Mouse (Mus musculus) regulatory T cell (primary cell): ENCODE measurements at regions not wholly inside any gene's neighbourhood (a gene's known extent, or its start where the extent isn't known, plus 50 kb on each side); places are given as distances from the start of the nearest gene placed in this dataset.

Source experiments
- in situ Hi-C: fragments of 300-600 bp; cut with MboI, MseI; formaldehyde crosslinking; loops from one replicate; pipeline ENCODE4 v1.15.1; 2025; ENCODE audit warnings: high pct_unique_total_duplicates

GRCm38 (mm10) chr16:85743022-85743421 is 59.9 kb downstream of the Adamts1 start:
- in situ Hi-C loops = no loop called here

- in situ Hi-C loops = no loop called here
Measured at GRCm38 (mm10) chr16:85738606-85739195, 64.2 kb downstream of the Adamts1 start.

DNA sequence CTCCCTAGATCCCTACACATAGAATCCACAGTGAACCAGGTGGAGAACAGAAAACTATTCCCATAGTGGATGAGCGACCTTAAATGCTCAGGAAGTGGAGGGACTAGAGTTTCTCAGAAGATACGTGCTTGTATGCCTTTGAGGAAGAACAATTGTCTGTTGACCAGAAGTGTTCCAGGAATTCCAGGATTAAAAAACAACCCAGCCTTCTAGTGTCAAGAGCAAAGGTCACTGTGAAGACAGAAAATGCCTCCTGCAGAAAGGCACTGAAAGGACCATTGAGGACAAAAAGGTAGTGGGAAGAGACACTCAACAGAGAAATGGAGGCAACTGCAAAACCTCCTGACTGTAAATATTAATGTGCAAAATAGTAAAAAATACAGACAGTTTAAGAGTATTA is 74.9 kb downstream of the Adamts1 start:
- in situ Hi-C loops = no loop called here

DNA sequence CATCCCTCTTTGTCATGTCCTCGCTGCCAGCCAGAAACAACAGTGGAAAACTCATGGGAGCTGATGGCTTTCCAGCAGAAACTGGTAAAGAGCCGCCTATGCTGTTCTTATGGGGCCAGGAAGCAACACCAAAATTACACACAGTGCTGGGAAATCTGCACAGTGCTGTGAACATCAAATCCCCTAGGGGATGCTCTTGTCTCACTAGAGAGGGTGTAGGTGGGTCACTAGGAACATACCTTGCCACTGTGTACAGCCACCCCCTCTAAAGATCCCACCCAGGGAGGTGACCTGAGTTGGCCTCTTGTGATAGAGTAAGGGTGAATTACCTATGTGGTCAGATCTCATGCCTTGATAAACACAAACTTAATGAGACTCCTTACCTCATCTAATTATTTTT is 80.9 kb downstream of the Adamts1 start:
- in situ Hi-C loops = no loop called here

DNA sequence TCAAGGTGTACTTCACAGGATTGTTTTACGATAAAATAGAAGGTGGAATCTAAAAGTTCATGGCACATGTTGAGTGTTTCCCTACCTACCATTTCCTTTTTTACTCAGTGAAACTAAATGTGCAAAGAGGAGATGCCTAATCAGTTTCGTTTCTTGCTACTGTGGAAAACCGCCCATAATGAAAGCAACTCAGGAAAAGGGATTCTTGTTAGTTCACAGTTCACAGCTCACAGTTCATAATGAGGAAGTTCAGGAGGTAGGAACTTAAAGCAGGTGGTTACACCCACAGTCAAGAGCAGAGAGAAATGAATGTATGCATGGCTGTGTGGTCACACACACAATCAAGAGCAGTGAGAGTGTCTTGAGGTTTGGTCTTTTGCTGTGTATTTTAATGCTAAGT is 90.6 kb downstream of the Adamts1 start:
- in situ Hi-C loops = no loop called here

DNA sequence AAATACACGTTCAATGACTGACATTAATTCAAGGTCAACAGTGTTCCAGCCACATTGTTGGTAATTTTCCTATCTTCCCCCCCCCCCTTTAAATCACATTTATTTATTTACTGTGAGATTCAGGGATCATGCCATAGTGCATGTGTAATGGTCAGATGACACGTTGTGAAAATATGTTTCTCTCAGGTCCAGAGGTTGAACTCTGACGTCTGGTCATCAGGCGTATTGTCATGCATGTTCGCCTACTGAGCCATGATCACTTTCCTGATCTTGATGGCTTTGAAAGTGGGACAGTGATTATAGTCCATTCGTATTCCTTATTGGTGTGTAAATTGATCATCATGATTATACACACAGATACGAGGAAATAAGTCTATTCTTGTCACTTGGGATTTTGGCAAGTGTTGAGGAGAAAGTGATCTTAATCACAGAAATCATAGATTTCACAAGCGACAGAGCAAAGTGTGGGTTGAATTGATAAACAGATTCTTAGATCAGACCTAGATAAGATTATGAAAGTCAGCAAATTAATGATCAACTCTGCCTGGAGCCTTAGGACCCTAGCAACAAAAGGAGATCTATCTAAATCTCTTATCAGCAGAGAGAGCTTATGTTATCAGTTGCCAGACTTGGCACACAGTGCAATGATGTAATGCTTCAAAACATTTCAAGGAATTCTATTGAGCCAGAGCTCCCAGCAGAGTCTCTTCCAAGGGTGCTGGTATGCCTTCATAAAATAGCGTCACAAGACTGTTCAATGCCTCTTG is 98.5 kb downstream of the Adamts1 start:
- in situ Hi-C loops = no loop called here

DNA sequence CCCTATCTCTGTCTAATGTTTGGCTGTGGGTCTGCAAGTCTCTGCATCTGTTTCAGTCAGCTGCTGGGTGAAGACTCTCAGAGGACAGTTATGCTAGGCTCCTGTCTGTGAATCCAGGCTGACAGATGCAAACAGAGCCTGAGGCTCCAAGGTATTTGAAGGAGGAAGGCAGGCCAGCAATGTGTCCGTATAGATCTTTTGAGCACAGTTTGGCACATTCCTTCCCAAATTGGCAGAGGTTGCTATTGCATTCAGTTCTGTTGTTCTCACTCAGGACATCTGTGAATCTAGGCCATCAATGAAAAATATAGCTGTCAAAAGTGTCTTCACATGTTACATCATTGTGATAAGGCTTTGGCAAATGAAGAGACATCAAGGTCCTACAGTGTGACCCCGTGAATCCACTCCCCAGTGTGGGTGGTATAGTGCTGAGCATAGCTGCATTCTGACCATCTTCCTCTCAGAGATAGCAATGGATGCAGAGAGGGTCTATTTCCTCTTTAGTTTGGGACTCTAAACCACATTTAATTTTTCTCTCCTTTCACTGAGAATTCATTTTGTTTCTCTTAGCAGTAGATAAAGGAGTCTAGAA is 99.9 kb downstream of the Adamts1 start:
- in situ Hi-C loops = no loop called here

DNA sequence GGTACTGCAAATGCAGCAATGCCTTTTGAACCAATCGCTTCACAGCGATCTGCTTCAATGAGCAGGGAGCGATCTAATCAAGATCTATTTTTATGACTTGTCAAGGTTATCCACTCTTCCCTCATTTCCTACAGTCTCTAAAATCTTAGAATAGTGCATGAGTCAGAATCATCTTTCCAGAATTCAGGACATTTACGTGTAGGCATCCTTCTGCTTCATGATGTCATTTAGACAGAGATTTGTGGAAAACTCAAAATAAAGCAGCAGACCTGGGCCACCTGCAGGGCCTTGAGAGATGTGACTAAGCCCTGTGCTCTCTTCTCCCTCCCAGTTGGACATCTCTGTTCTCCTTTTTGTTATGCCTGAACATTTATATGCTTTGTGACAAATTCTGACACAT is 103.6 kb downstream of the Adamts1 start:
- in situ Hi-C loops = no loop called here

GRCm38 (mm10) chr16:85682721-85683120 is 120.2 kb downstream of the Adamts1 start:
- in situ Hi-C loops = no loop called here

DNA sequence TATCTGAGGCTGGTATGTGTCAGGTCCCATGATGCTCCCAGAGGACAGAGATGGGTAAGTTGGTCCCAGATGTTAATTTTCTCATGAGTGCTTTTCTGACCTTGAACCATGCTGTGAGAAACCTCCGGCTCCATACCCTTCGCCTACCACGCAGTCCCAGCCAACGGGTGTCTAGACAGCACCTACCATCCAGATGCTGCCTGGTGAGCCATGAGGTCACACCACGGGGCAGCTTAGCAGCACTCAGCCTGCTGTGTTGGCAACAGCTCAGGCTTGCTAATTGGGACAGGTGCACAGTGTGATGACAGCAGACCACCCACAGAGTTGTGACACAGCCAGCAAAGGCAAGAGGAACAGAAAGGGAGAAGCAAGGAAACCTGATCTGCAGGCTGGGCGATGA is 122.6 kb downstream of the Adamts1 start:
- in situ Hi-C loops = no loop called here

DNA sequence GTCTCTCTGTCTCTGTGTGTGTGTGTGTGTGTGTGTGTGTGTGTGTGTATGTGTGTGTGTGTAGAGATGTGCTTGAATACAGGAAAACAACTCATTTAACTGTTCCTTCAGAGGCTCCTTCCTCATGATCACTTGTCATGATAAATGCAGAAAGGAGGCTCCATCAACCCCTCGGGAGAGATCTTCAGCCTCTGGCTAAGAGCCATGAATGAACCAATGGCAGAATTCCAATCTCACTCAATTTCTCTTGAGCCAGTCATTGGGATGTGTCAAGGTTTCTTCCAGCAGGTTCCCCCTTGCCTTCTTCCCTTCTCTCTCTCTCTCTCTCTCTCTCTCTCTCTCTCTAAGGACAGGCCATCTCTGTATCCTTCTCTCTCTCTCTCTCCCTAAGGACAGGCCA is 124.1 kb downstream of the Adamts1 start:
- in situ Hi-C loops = loop anchor here (5.0 kb wide), 1 partner anchor 726 kb away; no protein-coding TSS in a partner anchor

GRCm38 (mm10) chr16:85678228-85678627 is 124.7 kb downstream of the Adamts1 start:
- in situ Hi-C loops = loop anchor here (5.0 kb wide), 1 partner anchor 726 kb away; no protein-coding TSS in a partner anchor

DNA sequence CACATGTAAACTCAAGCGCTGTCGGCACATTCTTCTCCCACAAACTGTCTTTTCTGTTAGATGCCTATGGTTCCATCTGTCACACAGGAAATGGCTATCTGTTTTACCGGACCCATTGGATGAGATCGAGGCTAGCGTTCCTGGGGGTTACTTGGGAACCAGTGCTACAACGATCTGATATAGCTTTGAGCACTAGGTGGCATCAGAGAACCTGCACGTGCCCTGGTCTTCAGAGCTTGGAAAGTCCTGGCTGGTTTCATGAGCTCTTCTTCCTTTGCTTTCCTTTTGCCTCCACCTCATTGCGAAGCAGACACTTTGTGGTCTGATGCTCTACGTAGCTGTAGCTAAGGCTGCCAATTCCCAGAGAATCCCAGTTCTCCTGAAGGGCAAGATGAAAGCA is 123.8 kb upstream of the Cyyr1 start:
- in situ Hi-C loops = loop anchor here (5.0 kb wide), 1 partner anchor 725 kb away; no protein-coding TSS in a partner anchor

GRCm38 (mm10) chr16:85668767-85669166 is 115.6 kb upstream of the Cyyr1 start:
- in situ Hi-C loops = no loop called here

DNA sequence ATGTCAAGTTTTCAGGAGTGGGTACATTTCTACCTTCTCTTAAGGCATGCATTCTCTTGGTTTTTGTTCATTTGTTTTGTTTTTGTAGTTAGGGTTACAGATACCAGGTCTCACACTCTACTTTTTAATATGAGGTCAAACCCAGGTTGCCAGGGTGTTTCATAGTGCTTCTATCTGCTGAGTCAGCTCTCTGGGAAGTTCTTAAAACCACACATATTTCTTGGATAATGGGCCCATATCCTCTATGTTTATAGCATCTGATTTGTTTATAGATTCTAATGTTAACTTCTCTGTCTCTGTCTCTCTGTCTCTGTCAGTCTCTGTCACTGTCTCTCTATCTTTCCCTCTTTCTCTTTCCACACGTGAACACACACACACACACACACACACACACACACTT is 114.6 kb upstream of the Cyyr1 start:
- in situ Hi-C loops = no loop called here

GRCm38 (mm10) chr16:85649516-85649915 is 96.3 kb upstream of the Cyyr1 start:
- in situ Hi-C loops = no loop called here

GRCm38 (mm10) chr16:85640992-85641391 is 87.8 kb upstream of the Cyyr1 start:
- in situ Hi-C loops = no loop called here

DNA sequence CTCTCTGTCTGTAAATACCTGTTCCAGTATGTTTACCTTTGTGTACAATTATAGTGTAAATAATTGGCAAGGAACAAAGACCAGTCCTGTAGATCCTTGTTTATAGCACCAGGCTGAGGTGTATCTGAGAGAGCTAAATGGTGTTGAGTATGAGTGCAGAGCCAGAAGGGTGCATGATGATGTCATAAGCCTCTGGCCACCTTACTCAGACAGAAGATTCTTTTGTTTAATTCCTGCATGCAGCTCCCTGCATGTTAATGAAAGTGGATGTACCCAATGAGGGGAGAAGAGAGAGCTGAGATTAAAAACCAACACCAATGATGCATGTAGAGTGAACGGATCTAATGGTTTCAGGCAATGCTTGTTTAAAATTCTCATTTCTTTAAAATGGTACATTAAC is 83.9 kb upstream of the Cyyr1 start:
- in situ Hi-C loops = no loop called here

- in situ Hi-C loops = no loop called here
Measured at GRCm38 (mm10) chr16:85629738-85630137, 76.5 kb upstream of the Cyyr1 start.

DNA sequence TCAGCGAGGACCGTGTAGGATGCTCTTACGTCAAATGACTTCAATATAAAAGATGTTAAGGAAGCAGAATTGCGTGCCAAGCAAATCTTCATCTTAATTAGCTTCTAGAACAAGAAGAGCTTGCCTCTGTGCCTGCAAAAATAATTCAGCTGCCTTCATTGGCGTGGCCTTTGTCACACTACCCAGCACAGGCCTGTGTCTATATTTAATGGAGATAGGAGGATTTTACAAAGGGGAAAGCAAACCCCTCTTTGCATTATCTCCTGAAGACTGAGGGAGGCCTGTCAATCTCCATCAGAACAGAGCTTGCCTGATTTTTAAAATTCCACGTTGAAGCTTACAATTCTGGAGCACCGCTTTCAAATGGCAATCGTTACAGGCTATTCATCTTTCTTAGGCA is 71.3 kb upstream of the Cyyr1 start:
- in situ Hi-C loops = no loop called here

GRCm38 (mm10) chr16:85604089-85604488 is 50.9 kb upstream of the Cyyr1 start:
- in situ Hi-C loops = no loop called here
